Mouse (Mus musculus) heart, embryonic 15.5 days (tissue): ENCODE data around the gene Ppp1r16b. TPM values are rescaled to one million over a fixed set of nuclear protein-coding genes. Genes with fewer than 3 reads are reported as not detected.
A peak's percentile ranks its signal among the peaks of the same experiment; 100 is the strongest.

Experiments
- ATAC-seq: fragments of 200-750 bp; cut with Nextera tagmentation; replicated peaks from 2 replicates; pipeline ENCODE4 v1.8.0; 2017; ENCODE audit warnings: low read depth, moderate TSS enrichment; ENCODE audit not compliant: insufficient number of reproducible peaks, insufficient read depth, low FRiP score
- H3K27ac ChIP-seq: fragments of 300-500 bp; sonication (generic); 2 replicates; pipeline ENCODE4 v1.5.1; 2015; ENCODE audit warnings: mild to moderate bottlenecking, inconsistent platforms
- H3K27me3 ChIP-seq: fragments of 300-500 bp; sonication (generic); 2 replicates; pipeline ENCODE4 v1.6.1; 2015; ENCODE audit warnings: inconsistent platforms
- H3K36me3 ChIP-seq: fragments of 300-500 bp; sonication (generic); 2 replicates; pipeline ENCODE4 v1.6.1; 2015; ENCODE audit warnings: mild to moderate bottlenecking, inconsistent platforms
- H3K4me1 ChIP-seq: fragments of 300-500 bp; sonication (generic); replicated peaks from 2 replicates; pipeline ENCODE4 v1.6.1; 2015; ENCODE audit warnings: inconsistent platforms
- H3K4me2 ChIP-seq: fragments of 300-500 bp; sonication (generic); 2 replicates; pipeline ENCODE4 v1.6.1; 2015; ENCODE audit warnings: inconsistent platforms, mild to moderate bottlenecking, moderate library complexity
- H3K4me3 ChIP-seq: fragments of 300-500 bp; sonication (generic); 2 replicates; pipeline ENCODE4 v1.5.1; 2015; ENCODE audit warnings: mild to moderate bottlenecking, inconsistent platforms
- H3K9ac ChIP-seq: fragments of 300-500 bp; sonication (generic); 2 replicates; pipeline ENCODE4 v1.6.1; 2015; ENCODE audit warnings: mild to moderate bottlenecking, inconsistent platforms
- H3K9me3 ChIP-seq: fragments of 300-500 bp; sonication (generic); replicated peaks from 2 replicates; pipeline ENCODE4 v1.6.1; 2016; ENCODE audit warnings: inconsistent platforms
- WGBS: fragments of 180-500 bp; shearing (Covaris S2); methylation state at CpG from one replicate; pipeline ENCODE4 v1.1.7; 2015; ENCODE audit warnings: mixed read lengths; 5-methylcytosine and 5-hydroxymethylcytosine counted together
- polyA plus RNA-seq: library from polyadenylated mRNA; unstranded; fragments of >200 nt; fragmentation: Nextera tagmentation; extraction: Ambion mirVana; gene quantifications from 2 replicates; pipeline ENCODE4 v1.2.1, GENCODE M21; 2015

Gene Ppp1r16b
- polyA plus RNA-seq, 1 experiment from 2014 or later = 5.2 TPM

DNA sequence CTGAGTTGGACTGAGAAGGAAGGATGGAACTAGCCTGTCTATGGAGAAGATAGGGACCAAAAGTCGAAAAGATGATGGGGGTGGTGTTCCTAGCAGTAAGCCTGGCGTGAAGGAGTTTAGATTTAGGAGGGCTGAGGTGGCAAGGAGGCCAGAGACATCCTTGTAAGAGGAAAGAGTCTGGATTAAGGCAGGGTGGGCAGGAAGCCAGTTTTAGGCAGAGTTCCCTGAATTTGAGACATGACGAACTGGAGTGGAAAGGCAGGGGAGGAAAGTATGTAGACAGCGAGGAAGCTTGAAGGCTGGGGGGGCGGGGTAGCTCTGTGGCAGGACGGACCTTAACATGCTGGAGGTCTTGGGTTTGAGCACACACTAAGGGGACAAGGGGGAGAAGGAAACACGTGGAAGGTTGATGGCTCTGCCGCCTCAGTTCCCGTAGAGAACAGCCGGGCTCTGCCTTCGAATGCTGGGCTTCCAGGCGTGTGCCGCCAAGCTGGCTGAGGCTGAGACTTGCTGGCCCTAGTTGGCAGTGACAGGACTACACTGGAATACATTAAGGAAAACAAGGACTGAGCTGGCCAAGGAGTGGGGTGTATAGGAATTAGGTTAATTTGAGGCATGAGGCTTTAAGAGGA, 105.0 kb downstream of the Ppp1r16b start:
- peak overlapping the region; percentile 74; the same call in 1 of the 2 replicates for H3K9ac ChIP-seq
- H3K9me3 ChIP-seq = no peaks in the 10 kb centered on the region
- no peaks in the 10 kb centered on the region for H3K27me3 ChIP-seq
- peaks cover 57% of the 10 kb centered on the region for H3K4me1 ChIP-seq
- H3K4me3 ChIP-seq = peak overlapping the region; percentile 85
- no peak for ATAC-seq
- peak overlapping the region; percentile 45; the same call in 1 of the 2 replicates for H3K27ac ChIP-seq
- H3K36me3 ChIP-seq = no peaks in the 10 kb centered on the region
- peak overlapping the region; percentile 98 for H3K4me2 ChIP-seq
- 23% methylated on average over 13 of the region's 13 CpGs for WGBS

DNA sequence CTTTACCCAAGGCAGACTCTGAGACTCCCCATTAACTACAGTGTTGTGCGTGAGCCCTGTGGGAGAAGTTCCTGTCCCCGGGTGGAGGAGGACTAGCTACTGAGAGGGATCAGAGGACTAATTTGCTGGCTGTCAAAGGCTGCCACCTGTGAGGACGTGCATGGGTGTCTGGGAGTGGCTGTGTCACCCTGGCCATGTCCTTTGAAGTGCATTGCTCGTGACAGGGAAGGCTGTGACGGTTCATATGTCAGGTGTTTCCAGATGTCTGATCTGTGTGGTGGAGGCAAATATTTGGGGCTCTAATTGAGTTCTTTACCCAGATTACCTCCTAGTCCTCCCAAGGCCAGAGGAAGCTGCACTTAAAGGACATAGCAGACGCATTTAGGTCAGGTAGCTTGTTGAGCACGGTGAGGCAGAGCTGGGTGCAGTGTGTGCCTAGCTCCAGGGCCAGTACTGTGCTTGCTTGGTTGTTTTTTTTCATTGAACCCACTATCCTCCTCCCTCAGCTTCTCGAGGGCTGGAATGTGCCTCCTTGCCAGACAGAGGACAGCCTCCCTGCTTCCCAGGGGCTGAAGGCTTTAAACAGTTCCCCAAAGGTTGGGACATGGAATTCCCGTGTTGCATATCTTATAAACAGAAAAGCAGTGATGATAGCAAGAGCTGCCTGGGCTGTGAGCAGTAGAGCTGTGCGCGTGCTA, 106.0 kb downstream of the Ppp1r16b start:
- H3K4me2 ChIP-seq = peak overlapping the region; percentile 98
- no peak overlapping the region for H3K27ac ChIP-seq
- ATAC-seq = no peak
- H3K9ac ChIP-seq = 0 out of 2 replicates have a peak overlapping the region, but pooled peaks have one; percentile 9
- no peaks in the 10 kb centered on the region for H3K9me3 ChIP-seq
- WGBS = 37% methylated on average over 11 of the region's 11 CpGs
- no peaks in the 10 kb centered on the region for H3K36me3 ChIP-seq
- H3K27me3 ChIP-seq = no peaks in the 10 kb centered on the region
- peak overlapping the region; percentile 85 for H3K4me3 ChIP-seq
- peaks cover 67% of the 10 kb centered on the region for H3K4me1 ChIP-seq

DNA sequence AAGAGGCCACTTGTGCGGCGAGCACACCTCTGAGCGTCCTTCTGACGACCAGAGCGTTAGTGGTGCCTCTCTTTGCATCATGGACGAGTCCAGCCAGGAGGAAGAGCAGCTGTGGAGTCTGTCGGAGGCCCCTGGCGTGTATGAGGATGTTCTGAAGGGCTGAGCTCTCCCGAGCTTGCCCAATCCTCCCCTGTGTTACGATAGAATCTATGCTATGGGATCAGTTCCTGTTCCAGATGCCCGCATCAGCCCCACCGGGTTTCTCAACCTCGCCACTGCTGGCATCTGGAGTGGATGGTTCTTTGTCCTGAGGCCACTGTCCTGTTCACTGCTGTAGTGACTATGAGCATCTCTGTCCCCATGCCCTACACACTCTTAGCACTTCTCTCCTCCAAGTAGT, 107.6 kb downstream of the Ppp1r16b start:
- Histone ChIP-seq H3K4me3 (no peak overlapping the region), H3K27ac (no peak overlapping the region), H3K4me1 (peaks cover 78% of the 10 kb centered on the region), H3K9me3 (no peaks in the 10 kb centered on the region), H3K4me2 (no peak overlapping the region), H3K36me3 (no peaks in the 10 kb centered on the region), H3K9ac (no peak overlapping the region), H3K27me3 (no peaks in the 10 kb centered on the region)
- ATAC-seq = no peak
- WGBS = 62% methylated on average over 13 of the region's 13 CpGs

DNA sequence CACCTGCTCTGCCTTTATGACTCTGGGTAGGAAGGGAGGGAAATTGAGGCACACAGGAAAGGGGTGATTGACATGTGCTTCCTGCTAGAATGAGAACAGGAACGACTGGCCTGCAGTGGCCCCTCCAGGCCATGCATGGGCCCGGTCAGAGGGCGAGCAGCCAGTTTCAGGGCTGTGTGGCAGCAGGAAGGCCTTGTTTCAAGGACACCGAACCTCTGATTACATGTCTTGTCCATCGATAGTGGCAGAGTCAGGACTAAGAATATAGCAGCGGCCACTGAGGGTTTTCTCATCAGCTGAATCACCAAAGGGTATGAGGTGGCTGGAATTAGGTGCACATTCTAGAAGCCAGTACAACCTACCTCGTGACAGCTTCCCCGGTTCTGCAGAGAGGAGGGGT, 109.7 kb downstream of the Ppp1r16b start:
- Histone ChIP-seq H3K4me2 (peak overlapping the region; percentile 25; the same call in 1 of the 2 replicates), H3K4me1 (peaks cover 75% of the 10 kb centered on the region), H3K36me3 (0 out of 2 replicates have a peak, but pooled peaks cover 2% of the 10 kb centered on the region), H3K9ac (no peak overlapping the region), H3K27me3 (no peaks in the 10 kb centered on the region), H3K27ac (peak overlapping the region; percentile 21), H3K9me3 (no peaks in the 10 kb centered on the region), H3K4me3 (no peak overlapping the region)
- WGBS = 32% methylated on average over 8 of the region's 8 CpGs
- ATAC-seq = no peak

DNA sequence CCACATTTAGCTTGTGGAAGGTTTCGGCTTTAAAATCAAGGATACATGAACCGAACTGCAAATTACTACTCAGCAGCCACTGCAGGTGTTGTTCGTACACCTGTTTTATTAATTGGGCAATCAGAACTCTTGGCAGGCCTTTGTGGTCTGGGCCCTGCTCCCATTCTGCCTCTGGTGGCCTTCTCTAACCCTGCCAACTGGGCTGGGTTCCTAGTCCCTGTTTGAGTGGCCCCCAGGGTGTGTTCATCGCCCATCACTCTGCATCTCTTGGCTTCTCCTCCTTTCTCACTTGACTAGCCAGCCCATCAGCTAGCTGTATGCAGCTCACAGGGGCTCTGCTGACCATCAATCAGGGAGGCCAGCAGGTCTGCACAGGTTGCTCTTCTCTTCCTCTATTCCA, 111.5 kb downstream of the Ppp1r16b start:
- Histone ChIP-seq H3K36me3 (peaks cover 19% of the 10 kb centered on the region), H3K27me3 (no peaks in the 10 kb centered on the region), H3K27ac (no peak overlapping the region), H3K4me1 (peaks cover 57% of the 10 kb centered on the region), H3K4me3 (no peak overlapping the region), H3K9me3 (no peaks in the 10 kb centered on the region), H3K9ac (no peak overlapping the region), H3K4me2 (no peak overlapping the region)
- no peak for ATAC-seq
- 80% methylated on average over 4 of the region's 4 CpGs for WGBS

DNA sequence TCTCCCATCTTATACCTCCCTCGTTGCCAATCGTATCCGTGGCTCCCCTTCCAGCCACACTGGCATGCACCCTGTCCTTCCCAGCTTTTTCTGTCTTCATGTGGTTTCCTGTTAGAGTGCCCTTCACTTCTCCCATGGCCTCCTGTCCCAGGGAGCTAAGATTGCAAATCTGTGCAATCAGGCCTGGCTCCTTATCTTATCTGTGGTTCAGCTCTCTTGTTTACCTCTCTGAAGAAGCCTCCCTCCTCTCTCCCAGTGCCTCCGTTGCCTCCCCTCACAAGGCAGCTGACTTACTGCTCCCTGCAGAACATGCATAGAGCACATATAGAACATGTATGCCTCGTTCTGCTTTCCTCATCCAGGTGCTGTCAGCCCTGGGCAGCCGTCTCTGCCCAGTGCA, 112.3 kb downstream of the Ppp1r16b start:
- peaks cover 49% of the 10 kb centered on the region for H3K4me1 ChIP-seq
- H3K27me3 ChIP-seq = no peaks in the 10 kb centered on the region
- H3K4me2 ChIP-seq = no peak overlapping the region
- H3K4me3 ChIP-seq = no peak overlapping the region
- ATAC-seq = no peak
- no peak overlapping the region; the same call in 1 of the 2 replicates for H3K9ac ChIP-seq
- peaks cover 21% of the 10 kb centered on the region for H3K36me3 ChIP-seq
- H3K27ac ChIP-seq = peak overlapping the region; percentile 14; the same call in 1 of the 2 replicates
- no peaks in the 10 kb centered on the region for H3K9me3 ChIP-seq
- WGBS = 23% methylated on average over 6 of the region's 6 CpGs

DNA sequence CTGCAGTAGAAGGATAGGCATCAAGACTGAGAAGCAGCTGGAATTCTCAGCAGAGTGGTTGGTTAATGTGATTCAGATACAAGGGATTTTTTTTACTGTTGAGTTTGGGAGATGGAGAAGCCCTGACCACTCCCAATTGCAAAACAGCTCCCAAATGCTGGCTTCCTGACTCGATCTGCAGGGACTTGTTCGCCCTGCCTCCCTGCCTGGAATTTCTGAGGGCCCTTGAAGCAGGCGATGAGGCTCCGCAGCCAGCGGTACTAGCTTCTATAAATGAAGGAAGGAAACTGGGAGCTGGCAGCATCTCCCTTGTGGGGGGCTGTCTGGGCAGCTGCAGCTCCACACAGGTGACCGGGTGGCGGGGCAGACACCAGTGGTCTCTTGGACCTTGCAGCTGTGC, 113.2 kb downstream of the Ppp1r16b start:
- peaks cover 26% of the 10 kb centered on the region for H3K36me3 ChIP-seq
- 49% methylated on average over 7 of the region's 7 CpGs for WGBS
- no peak overlapping the region for H3K27ac ChIP-seq
- ATAC-seq = no peak
- H3K9me3 ChIP-seq = no peaks in the 10 kb centered on the region
- no peak overlapping the region for H3K4me2 ChIP-seq
- H3K9ac ChIP-seq = no peak overlapping the region
- H3K4me3 ChIP-seq = no peak overlapping the region
- H3K27me3 ChIP-seq = no peaks in the 10 kb centered on the region
- peaks cover 44% of the 10 kb centered on the region for H3K4me1 ChIP-seq

DNA sequence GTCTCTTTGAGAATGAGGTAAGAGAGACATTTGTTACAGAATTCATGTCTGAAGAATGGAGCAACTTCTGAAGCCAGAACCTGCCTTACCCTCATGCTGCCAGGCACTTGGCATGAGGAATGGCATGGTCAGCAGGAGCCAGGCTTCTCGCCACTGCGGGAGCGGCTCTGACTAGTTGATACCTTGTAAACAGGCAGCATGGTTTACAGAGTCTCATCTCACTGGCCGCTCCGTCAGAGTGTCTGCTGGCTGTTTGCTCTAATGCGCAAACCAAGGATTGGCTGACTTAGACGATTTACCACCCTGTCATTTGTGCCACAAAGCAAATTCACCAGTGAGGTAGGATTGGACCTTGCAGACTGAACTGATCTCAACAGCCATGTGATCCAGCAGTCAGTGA, 115.9 kb downstream of the Ppp1r16b start:
- no peaks in the 10 kb centered on the region for H3K9me3 ChIP-seq
- ATAC-seq = no peak
- H3K4me3 ChIP-seq = no peak overlapping the region
- no peak overlapping the region for H3K27ac ChIP-seq
- no peak overlapping the region for H3K9ac ChIP-seq
- peaks cover 27% of the 10 kb centered on the region for H3K4me1 ChIP-seq
- H3K36me3 ChIP-seq = peaks cover 52% of the 10 kb centered on the region
- H3K27me3 ChIP-seq = no peaks in the 10 kb centered on the region
- 94% methylated on average over 7 of the region's 7 CpGs for WGBS
- no peak overlapping the region for H3K4me2 ChIP-seq

DNA sequence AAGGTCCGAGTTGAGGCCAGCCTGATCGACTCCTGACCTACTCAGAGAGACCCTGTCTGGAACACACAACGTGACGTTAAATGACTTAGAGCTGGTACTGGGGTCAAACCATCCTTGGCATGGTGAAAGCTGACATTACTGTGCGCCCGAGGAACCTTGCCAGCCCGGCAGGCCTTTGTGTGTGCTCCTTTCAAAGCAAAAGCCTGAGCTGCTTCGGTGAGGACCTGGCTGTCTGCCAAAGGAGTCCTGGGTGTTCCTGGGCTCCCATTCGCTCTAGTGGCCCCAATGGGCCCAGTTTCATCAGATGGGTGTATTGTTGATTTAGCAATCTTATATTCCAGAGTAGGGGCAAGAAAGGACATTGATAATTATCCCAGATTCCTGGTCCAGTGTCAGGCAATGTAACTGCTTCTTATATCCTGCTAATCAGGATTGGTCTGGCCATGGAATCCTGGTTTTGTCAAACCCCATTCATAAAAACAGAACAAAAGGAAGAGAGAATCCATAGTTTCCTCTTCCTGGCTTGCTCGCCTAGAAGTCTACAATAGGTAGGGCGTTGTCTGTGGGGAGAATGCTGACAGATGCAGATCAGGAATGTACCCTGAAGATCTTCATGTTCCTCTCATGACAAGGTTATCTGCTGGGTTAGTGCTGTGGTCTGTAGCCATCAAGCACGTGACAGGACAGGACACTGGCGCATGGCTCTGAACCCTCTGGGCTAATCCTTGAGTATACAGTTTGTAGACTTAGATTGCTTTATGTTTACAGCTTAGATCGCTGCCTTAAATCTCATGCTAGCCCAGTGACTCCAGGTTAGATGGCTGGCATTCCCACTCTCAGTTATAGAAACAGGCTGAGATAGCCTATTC, 122.0 kb downstream of the Ppp1r16b start:
- H3K9ac ChIP-seq = no peak overlapping the region
- no peaks in the 10 kb centered on the region; the same call in 1 of the 2 replicates for H3K4me1 ChIP-seq
- no peak for ATAC-seq
- no peak overlapping the region for H3K4me2 ChIP-seq
- no peak overlapping the region for H3K4me3 ChIP-seq
- H3K9me3 ChIP-seq = no peaks in the 10 kb centered on the region
- 76% methylated on average over 14 of the region's 14 CpGs for WGBS
- H3K36me3 ChIP-seq = peaks cover 38% of the 10 kb centered on the region
- no peak overlapping the region for H3K27ac ChIP-seq
- no peaks in the 10 kb centered on the region for H3K27me3 ChIP-seq

DNA sequence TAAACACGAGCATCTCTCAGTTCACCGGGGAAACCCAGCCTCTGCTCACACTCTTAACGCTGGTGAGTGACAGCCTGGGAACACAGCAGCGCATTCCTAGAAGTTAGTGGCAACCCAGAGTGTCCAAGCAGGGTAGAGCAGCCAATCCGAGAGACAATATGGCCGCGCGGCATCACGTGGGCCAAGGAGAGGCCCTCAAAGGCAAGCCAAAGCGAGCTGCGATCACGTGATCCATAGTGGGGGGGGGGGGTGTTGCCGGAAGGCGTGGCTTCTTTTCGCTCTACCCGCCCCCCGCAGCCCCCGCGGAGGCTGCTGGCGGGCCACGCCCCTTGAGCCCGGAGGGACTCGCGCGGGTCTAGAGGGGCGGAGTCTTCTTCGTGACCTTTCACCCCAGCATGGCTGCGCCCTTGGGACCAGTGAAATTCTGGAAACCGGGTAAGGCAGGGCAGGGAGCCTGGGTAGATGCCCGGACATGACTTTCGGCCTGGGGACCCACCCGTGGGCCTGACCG, 129.4 kb downstream of the Ppp1r16b start, which contains the start of gene Dhx35:
Dhx35 (plus strand) TSS at position 314 of the 511 bp plus-strand sequence.
- peak within 1 kb of the TSS; percentile 86 for H3K27ac ChIP-seq
- no peaks in the 10 kb centered on the region for H3K27me3 ChIP-seq
- H3K4me1 ChIP-seq = peaks cover 20% of the 10 kb centered on the region
- peak; percentile 99 for ATAC-seq
- peak within 1 kb of the TSS; percentile 87 for H3K9ac ChIP-seq
- H3K9me3 ChIP-seq = no peaks in the 10 kb centered on the region
- peak within 1 kb of the TSS; percentile 94 for H3K4me3 ChIP-seq
- H3K4me2 ChIP-seq = peak within 1 kb of the TSS; percentile 85
- H3K36me3 ChIP-seq = no peaks in the 10 kb centered on the region
- 0% methylated on average over 33 of the region's 33 CpGs for WGBS

DNA sequence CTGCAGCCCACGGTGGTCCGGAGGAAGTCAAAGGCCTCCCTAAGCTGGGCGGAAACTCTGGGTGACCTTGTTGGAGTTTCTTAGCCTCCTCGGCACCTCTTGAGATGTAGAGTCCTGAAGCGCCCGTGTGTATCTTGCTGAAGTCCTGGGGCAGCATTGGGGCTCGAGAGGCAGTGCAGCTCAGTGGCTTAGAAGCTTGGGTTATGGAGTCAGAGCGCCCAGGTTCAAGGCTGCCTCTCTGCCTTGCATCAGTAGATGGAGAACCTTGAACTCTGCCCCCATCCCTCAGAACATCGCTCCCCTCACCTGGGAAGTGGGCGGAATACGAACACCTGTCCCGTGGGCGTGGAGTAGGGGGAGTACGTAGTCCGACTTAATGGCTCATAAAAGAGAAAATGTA, 129.8 kb downstream of the Ppp1r16b start:
- H3K9ac ChIP-seq = peak overlapping the region; percentile 87
- H3K4me1 ChIP-seq = peaks cover 20% of the 10 kb centered on the region
- peak overlapping the region; percentile 85 for H3K4me2 ChIP-seq
- H3K9me3 ChIP-seq = no peaks in the 10 kb centered on the region
- peak overlapping the region; percentile 94 for H3K4me3 ChIP-seq
- no peaks in the 10 kb centered on the region for H3K27me3 ChIP-seq
- peak overlapping the region; percentile 86 for H3K27ac ChIP-seq
- ATAC-seq = no peak
- WGBS = 10% methylated on average over 15 of the region's 15 CpGs
- peaks cover 3% of the 10 kb centered on the region; the same call in 1 of the 2 replicates for H3K36me3 ChIP-seq
